Mouse (Mus musculus) spleen, postnatal 0 days (tissue): Measurements from ENCODE around the gene H2-M5. TPM values are rescaled to one million over a fixed set of nuclear protein-coding genes. Genes with fewer than 3 reads are reported as not detected.

Experiments
- polyA plus RNA-seq: library from polyadenylated mRNA; unstranded; fragments of >200 nt; fragmentation: Nextera tagmentation; extraction: Ambion mirVana; gene quantifications from 2 replicates; pipeline ENCODE4 v1.2.1, GENCODE M21; 2015

Gene H2-M5
- polyA plus RNA-seq, result 0.25 TPM in 1 of 2 replicates, not detected in the other

DNA sequence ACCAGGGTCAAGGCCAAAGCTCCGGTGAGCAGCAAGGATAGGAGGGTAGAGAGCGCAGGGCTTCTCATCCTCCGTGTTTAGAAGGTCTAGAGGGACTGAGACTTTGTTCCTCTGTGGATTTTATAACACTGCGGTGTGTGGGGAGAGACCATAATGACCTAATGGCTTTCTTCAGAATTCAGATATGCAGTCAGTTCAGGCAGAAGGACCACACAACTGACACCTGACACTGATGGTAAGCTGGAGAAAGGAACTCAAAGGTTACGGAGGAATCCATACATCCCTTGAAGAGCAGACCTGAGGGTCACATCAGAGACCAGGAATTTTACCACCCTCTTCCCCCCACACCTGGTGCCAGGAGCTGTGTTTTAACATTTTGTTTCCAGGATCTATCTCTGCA, at the start of gene H2-M5:
TSS of gene H2-M5 (minus strand) at position 101 of the 400 bp plus-strand sequence.

GRCm38 (mm10) chr17:37022628-37023576, 33.6 kb upstream of the H2-M5 start, which contains the start of gene Mog:
Gene Mog (minus strand): TSS chr17:37023398.

DNA sequence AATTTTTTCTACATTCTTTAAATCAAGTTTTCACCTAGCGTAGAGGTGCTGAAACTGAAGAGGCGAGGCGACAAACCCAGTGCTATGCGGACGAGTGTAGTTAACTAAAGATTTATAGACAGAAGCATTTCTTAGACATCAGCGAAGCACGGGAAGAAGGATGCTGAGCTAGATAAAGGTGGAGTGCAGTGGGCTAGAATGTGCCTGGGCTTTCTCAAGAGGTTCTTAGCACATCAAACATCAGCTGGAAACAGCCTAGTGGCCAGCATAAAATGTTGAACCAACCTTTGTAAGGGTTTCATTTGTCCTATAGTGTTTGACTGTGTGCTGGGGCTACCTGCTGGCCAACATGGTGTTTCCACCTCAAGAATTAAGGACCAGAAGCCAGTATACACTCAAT, 11.5 kb upstream of the H2-M5 start, which contains the start of gene Zfp57:
TSS of gene Zfp57 (plus strand) at position 301 of the 400 bp plus-strand sequence.

GRCm38 (mm10) chr17:36981221-36981813, 8.0 kb downstream of the H2-M5 start, which contains the start of gene 2410137M14Rik:
Gene 2410137M14Rik (minus strand): TSS chr17:36981237.

GRCm38 (mm10) chr17:36957999-36958743, 31.2 kb downstream of the H2-M5 start, which contains the start of the genes Znrd1 and Znrd1as:
Gene Znrd1 (minus strand): TSS chr17:36958559.
Gene Znrd1as (plus strand): TSS chr17:36958592.

GRCm38 (mm10) chr17:36950981-36951947, 38.1 kb downstream of the H2-M5 start, which contains the start of gene Ppp1r11:
Gene Ppp1r11 (minus strand): TSS chr17:36951741.

GRCm38 (mm10) chr17:36942791-36943471, 46.4 kb downstream of the H2-M5 start, which contains the start of gene Rnf39:
Gene Rnf39 (plus strand): TSS chr17:36942918.

Other genes starting within 250 kb of the H2-M5 start
- not detected in 2 replicates for gene H2-M10.5, start 216.6 kb downstream of the H2-M5 start, polyA plus RNA-seq
- not detected in 2 replicates for gene H2-M10.6, start 177.4 kb downstream of the H2-M5 start, polyA plus RNA-seq
- 17.2 and 22.9 TPM in 2 replicates for gene Trim26, start 152.4 kb downstream of the H2-M5 start, polyA plus RNA-seq
- gene Trim15, start 122.3 kb downstream of the H2-M5 start, polyA plus RNA-seq, result 0.18 and 0.19 TPM in 2 replicates
- gene Trim10, start 120.0 kb downstream of the H2-M5 start, polyA plus RNA-seq, result 158 and 174 TPM in 2 replicates
- not detected in 2 replicates for gene Trim40, start 99.4 kb downstream of the H2-M5 start, polyA plus RNA-seq
- not detected in 2 replicates for gene Trim31, start 91.4 kb downstream of the H2-M5 start, polyA plus RNA-seq
- gene Rnf39, start 46.6 kb downstream of the H2-M5 start, polyA plus RNA-seq, result 0.45 and 0.87 TPM in 2 replicates
- gene Ppp1r11, start 37.8 kb downstream of the H2-M5 start, polyA plus RNA-seq, result 47.2 and 52.0 TPM in 2 replicates
- 39.7 and 42.5 TPM in 2 replicates for gene Znrd1, start 31.0 kb downstream of the H2-M5 start, polyA plus RNA-seq
- 2.0 and 2.8 TPM in 2 replicates for gene Znrd1as, start 30.9 kb downstream of the H2-M5 start, polyA plus RNA-seq
- not detected in 2 replicates for gene 2410137M14Rik, start 8.3 kb downstream of the H2-M5 start, polyA plus RNA-seq
- gene Zfp57, start 11.6 kb upstream of the H2-M5 start, polyA plus RNA-seq, result 8.1 and 9.5 TPM in 2 replicates
- not detected in 2 replicates for gene Mog, start 33.9 kb upstream of the H2-M5 start, polyA plus RNA-seq
- 3.6 and 5.4 TPM in 2 replicates for gene Gabbr1, start 56.4 kb upstream of the H2-M5 start, polyA plus RNA-seq
- gene Olfr90, start 99.0 kb upstream of the H2-M5 start, polyA plus RNA-seq, result not detected in 2 replicates
- gene Olfr91, start 108.7 kb upstream of the H2-M5 start, polyA plus RNA-seq, result not detected in 2 replicates
- gene Olfr92, start 130.6 kb upstream of the H2-M5 start, polyA plus RNA-seq, result not detected in 2 replicates
- not detected in 2 replicates for gene Olfr93, start 172.0 kb upstream of the H2-M5 start, polyA plus RNA-seq
- gene Ubd, start 204.4 kb upstream of the H2-M5 start, polyA plus RNA-seq, result 0.28 TPM in 1 of 2 replicates, not detected in the other
- not detected in 2 replicates for gene Olfr94, start 211.5 kb upstream of the H2-M5 start, polyA plus RNA-seq
- not detected in 2 replicates for gene Olfr95, start 223.6 kb upstream of the H2-M5 start, polyA plus RNA-seq
- not detected in 2 replicates for gene Olfr96, start 230.6 kb upstream of the H2-M5 start, polyA plus RNA-seq
- not detected in 2 replicates for gene Olfr97, start 247.8 kb upstream of the H2-M5 start, polyA plus RNA-seq